Mouse (Mus musculus): ENCODE measurements around the gene Hspa4.
A peak's percentile ranks its signal among the peaks of the same experiment; 100 is the strongest.
"Not testable (repeated sequence)": the region's sequence is repeated elsewhere in the genome, so short reads cannot be mapped to it uniquely, and the experiment has no call there.

The Hspa4 gene

DNA sequence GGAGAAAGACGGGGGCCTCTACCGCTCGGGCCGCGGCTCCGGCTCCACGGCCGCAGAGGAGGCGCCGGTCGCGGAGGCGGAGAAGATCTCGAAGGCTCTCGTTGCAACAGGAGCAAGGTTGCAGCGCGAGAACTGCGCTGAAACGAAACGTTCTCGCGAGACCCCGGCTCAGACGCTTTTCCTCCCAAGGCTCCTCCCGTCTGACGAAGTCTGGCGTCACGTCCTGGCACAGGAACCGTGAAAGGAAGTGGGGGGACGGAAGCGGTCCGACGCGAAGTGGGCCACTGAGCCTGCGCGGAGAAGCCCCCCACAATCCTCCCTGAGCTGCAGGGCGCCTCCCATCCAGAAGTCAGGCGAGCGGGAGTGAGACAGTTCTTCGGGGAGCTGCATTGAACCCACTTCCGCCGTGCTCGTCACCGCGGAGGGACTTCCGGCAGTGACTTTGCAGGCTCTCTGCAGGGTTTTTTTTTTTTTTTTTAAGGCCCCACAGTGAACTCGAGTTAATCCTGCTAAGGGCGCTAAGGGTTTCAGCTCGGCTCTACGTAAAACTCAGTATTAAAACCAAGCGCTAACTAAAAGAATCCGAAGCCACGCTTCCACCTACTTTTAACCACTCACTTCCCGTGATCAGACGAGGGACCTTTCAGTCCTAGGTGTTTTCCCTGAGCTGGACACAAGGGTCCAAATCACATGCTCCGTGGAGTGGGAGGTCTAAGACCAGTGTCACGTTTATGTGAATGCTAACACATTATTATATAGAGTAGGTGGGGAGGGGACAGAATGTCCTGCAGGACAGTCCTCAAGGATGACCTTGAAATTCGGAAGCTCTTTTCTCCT lies at the start of gene Hspa4:
Hspa4 (minus strand) TSS at position 128 of the 837 bp plus-strand sequence.
- peak; percentile 100 for DNase-seq

DNA sequence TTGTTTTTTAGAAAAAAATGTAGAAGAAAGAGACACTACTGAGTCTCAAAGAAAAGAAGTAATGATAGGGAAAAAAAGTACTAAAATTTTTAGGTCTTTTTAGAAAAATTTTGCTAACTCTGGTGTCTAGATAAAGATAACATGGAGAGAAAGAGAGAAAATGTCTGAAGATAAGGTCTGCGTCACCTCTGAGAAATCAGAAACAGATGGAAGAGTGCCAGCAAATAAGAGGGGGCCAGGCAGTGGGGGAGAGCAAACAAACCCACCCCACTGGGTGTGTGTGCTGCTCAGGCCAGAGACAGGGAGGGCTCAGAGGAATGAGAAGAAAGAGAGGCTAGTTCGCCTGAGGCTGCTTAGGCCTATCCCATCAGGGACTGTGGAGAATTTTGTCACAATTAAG lies 45.5 kb upstream of the Hspa4 start:
- no peak for DNase-seq

GRCm38 (mm10) chr11:53345328-53345727 lies 45.1 kb upstream of the Hspa4 start:
- DNase-seq = no peak

DNA sequence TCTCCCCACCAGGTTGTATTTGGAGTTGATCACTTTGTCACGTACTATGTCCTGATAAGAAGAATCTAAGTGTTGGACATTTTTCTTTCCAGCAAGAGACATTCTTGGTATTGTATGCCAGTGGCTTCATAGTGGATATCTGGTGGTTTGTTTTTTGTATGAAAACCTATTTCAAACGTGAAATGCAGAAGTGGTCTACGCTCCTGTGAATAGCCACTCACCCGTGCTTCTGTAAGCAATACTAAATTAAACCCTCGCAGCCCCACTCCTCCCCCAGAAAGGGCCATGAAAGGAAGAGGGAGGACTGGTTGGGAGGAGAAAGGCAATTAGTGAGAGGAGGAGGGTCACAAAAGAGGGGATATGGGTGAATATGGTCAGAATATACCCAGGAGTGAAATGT lies 42.5 kb upstream of the Hspa4 start:
- DNase-seq = no peak

- DNase-seq = not testable (repeated sequence)
Observed at GRCm38 (mm10) chr11:53341019-53341418, 40.8 kb upstream of the Hspa4 start.

- no peak for DNase-seq
Observed at GRCm38 (mm10) chr11:53337684-53338083, 37.4 kb upstream of the Hspa4 start.

GRCm38 (mm10) chr11:53336924-53337323 lies 36.7 kb upstream of the Hspa4 start:
- no peak for DNase-seq

DNA sequence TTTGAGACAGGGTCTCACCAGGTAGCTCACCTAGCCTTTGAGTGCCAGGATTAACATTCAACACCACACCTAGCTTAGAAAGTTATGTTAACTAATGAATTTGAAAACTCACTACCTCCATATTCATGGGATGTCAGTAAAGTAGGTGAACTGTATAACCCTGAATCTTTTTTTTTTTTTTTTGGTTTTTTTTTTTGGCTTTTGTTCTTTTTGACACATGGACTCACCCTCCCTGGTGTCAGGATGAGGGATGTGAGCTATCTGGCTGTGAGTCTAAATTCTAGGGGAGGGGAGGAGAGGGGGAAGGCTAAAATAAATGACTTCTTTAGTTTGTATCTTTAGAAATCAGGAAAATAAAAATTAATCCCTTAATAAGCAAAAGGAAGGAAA lies 35.9 kb upstream of the Hspa4 start:
- no peak for DNase-seq

- no peak for DNase-seq
Observed at GRCm38 (mm10) chr11:53335505-53336181, 35.4 kb upstream of the Hspa4 start.

DNA sequence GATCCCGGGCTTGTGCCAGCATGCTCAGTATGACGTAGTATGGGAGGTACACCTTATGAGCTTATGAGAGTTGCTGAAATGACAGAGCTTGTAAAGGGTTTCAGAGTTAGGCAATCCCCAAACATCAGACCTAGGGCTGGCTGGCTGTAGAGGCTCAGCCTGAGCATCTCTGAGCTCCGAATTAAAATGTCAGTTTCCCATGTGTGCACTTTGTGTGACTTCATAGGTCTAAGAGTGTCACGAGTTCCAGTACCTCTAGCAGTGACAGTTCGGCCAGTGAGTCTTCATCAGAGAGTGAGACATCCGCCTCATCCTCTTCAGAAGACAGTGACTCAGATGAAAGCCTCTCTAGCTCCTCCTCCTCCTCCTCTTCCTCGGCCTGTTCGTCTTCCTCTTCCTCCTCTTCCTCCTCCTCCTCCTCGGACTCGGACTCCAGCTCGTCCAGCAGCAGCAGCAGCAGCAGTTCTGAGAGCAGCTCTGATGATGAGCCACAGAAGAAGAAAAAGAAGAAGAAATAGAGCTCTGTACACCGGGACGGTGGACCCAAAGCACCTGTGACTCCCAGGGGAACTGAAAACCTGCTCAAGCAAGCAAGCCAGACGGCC lies 31.9 kb upstream of the Hspa4 start:
- no peak for DNase-seq

DNA sequence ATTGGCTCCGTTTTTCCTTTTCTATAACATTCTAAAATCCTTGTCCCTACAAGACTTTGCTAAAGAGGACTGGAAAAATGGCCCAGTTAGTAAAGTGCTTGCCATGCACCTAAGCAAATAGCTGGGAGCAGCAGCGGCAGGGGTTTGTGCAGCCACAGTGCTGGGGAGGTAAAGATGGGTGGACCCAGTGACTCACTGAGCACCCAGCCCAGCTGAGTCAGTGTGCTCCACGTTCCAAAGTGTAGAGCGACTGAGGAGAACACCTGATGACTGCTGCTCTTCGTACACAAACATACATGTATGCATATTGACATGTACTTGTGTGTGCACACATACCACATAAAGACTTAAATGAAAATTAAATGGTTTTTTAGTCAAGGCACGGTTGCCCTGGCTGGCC lies 30.9 kb upstream of the Hspa4 start:
- DNase-seq = no peak

- DNase-seq = no peak
Observed at GRCm38 (mm10) chr11:53330325-53330724, 30.1 kb upstream of the Hspa4 start.

GRCm38 (mm10) chr11:53324512-53324968 lies 24.3 kb upstream of the Hspa4 start, which contains the start of gene Zcchc10:
Gene Zcchc10, plus strand, starts transcription at chr11:53324679.
- DNase-seq = peak; percentile 92

DNA sequence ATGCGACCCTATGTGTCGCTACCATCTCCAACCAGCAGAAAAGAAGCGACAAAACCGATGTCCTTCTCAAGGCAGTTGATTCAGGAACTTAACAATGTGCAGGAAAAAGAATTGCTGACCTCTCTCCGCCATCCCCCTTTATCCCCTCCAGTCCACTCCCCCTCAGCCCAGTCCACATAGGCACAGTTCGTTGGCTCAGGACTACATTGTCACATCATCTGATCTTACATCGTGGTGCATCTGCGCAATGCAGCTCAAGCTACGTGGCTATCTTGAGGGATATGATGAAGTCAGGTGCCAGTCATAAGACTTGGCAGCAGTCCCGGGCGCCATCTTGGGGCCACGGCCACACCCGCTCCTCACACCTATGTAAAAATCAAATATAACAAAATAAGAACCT lies 19.6 kb upstream of the Hspa4 start:
- not testable (repeated sequence) for DNase-seq

DNA sequence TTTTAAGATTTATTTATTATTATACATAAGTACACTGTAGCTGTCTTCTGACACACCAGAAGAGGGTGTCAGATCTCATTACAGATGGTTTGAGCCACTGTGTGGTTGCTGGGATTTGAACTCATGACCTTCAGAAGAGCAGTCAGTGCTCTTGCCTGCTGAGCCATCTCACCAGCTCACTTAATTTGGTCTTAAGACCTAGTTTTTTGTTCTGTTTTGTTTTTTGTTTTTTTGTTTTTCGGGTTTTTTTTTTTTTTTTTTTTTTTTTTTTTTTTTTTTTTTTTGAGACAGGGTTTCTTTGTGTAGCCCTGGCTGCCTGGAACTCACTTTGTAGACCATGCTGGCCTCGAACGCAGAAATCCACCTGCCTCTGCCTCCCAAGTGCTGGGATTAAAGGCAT lies 18.3 kb upstream of the Hspa4 start:
- DNase-seq = not testable (repeated sequence)

GRCm38 (mm10) chr11:53318041-53318440 lies 17.8 kb upstream of the Hspa4 start:
- peak; percentile 7 for DNase-seq

DNA sequence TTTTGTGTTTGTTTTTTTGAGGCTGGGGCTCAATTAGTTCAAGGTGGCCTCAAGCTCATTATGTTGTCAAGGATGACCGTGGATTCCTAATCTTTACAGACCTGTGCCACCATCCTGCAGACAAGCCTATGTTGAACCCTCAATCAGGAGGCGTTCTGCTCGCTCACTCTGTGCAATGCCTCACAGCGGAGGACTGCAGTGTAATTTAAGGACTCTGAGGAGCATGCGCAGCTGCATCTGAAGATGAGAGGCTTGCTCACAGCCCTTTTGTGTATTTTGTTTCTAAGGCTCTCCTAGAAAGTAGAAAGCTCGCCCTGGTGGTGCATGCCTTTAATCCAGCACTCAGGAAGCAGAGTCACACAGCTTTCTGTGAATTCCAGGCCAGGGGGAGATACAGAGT lies 16.7 kb upstream of the Hspa4 start:
- no peak for DNase-seq

DNA sequence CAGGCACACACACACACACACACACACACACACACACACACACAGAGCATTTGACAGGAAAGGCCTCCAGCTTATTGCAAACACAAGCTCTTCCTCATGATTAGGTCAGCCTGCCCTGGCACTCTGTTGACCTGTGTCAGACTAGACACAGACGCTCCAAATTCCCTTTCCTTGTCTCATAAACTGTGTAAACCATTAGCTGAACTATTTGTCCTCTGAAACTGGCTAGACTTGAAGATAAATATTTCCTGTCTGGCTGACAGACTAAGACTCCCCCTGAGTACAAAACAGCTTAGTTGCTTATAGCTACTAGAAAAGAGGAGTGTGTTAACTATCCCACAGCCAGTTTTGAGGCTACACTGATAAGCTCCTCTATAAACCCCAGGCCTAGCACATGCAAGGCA lies 14.5 kb upstream of the Hspa4 start:
- DNase-seq = no peak

DNA sequence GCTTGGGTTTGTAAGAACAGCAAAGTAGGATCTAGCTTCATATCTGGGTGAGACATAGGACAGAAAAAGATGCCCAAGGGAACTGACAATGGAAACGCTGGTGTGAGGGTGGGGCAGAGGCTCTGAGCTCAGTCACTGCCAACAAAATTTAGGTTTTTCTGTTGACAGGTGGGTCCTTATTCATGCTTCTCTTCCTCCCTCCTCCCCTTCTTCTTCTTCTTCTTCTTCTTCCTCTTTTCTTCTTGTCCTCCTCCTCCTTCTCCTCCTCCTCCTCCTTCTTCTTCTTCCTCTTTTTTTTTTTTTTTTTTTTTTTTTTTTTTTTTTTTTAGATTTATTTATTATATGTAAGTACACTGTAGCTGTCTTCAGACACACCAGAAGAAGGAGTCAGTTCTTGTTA lies 12.6 kb upstream of the Hspa4 start:
- not testable (repeated sequence) for DNase-seq

DNA sequence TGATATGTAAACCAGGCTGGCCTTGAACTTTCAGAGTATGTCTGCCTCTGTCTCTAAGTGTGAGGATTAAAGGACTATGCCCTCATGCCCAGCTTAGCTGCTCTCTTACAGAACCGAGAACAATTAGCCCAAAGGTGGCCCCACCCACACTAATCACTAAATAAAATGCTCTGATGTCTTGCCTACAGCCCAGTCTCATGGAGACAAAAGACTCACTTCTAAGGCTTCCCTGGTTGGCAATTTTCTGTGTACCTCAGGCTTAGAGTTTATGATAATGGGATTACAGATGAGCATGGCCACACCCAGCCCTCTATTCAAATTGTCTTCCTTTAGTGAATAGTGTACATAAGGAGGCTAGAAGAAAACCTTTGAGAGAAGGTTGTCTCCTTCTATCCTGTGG lies 11.1 kb upstream of the Hspa4 start:
- DNase-seq = no peak

- DNase-seq = no peak
Observed at GRCm38 (mm10) chr11:53308884-53309310, 8.6 kb upstream of the Hspa4 start.

- DNase-seq = no peak
Observed at GRCm38 (mm10) chr11:53308251-53308864, 8.1 kb upstream of the Hspa4 start.

GRCm38 (mm10) chr11:53307558-53308065 lies 7.4 kb upstream of the Hspa4 start:
- DNase-seq = peak; percentile 55
